Mouse (Mus musculus): ENCODE results near the gene Serpinb8.

Serpinb8 gene

DNA sequence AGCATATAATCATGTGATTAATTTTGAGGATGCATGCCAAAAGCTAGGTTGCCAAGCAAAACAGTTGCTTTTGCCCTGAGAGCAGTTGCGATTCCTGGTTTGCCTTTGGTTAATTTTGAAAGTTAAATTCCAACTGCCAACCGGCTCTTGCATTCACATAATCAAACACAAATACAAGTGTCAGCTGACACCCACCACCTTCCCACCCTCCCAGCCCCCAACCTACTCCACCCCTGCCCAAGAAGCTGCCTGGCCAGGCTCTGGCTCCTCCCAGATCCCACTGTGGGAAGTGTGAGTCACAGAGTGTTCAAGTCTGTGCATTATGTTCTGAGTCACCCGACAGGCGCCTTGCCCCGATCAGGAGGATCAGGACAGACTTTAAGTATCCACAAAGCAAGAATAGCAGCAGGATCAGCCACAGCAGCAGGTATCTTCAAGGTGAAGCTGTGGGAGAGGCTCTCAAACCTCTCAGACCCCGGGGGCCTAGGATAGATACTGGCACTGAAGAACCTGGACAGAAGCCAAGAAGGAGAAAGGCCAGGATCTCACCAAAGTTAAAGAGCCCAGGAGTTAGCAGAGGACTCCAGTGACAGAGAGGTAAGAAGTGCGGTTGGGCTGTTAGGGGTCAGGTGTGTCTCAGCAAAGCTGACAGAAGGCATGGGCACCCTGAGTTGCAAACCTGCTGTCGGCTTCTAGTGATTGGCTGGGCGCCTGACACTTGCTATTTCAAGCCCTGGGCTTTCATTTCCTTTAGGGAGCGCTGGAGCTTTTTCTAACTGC lies at the start of gene Serpinb8:
Serpinb8 (plus strand) TSS at position 316 of the 780 bp plus-strand sequence.
- CTCF ChIA-PET: no interaction called here

- CTCF ChIA-PET: no interaction called here
Observed at GRCm38 (mm10) chr1:107559494-107559893, 30.3 kb upstream of the Serpinb8 start.

- CTCF ChIA-PET: no interaction called here
Observed at GRCm38 (mm10) chr1:107562110-107562509, 27.7 kb upstream of the Serpinb8 start.

GRCm38 (mm10) chr1:107565644-107566043 lies 24.2 kb upstream of the Serpinb8 start:
- CTCF ChIA-PET: no interaction called here

- CTCF ChIA-PET: no interaction called here
Observed at GRCm38 (mm10) chr1:107576094-107576493, 13.7 kb upstream of the Serpinb8 start.

DNA sequence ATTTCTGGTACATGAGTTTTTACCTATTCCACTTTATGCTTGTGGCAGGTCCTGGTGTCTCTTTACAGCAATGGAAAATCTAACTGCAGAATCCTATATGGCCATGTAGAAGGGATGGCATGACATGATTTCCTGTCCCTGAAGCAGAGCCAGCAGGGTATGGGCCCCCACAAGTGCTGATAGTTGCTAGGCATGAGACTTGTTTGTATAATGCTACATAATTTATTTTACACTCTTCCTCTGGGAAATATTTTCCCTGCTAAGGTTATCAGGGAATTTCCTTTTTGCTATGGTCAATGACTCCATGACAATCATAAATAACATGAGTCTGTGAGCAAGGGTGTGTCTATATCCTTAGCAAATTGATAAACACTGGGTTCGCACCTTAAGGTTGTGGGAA lies 12.3 kb upstream of the Serpinb8 start:
- CTCF ChIA-PET: no interaction called here

DNA sequence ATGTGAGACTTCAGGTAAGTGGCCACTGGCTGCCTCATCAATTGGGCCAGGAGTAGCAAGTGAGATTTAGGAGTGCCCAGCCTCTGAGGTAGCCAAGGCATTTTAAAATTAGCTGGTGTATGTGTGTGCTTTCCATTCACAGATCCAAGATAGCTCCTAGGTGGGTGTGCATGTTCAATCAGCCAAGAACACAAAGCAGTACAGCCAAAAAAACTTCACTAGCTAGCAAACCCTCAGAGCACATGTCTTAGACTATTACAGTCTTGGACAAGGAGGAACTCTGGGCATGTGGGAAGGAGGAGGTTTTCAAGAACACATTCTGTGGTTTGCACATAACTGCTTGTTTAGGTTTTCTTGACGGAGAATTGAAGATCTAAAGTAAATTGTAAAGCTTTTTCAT lies 8.6 kb upstream of the Serpinb8 start:
- CTCF ChIA-PET: no interaction called here

- CTCF ChIA-PET: no interaction called here
Observed at GRCm38 (mm10) chr1:107582900-107583299, 6.9 kb upstream of the Serpinb8 start.

DNA sequence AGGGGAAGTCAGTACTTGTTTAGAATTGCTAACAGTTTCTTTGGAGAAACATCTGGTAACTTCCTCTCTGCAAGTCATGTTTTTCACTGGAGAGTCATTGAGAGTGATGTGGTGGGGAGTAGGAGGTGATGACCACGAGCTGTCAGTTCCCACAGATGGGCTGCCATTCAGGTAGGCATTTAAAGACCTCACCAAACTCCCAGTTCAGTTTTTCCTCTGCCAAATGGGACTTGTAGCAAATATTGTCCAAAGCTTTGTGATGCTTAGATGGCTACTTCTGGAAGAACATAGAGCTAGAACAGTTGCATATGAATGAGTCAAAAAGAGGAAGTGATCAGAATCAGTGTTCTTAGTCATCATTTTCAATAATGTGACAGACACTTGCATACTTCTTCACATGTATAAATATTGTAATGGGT lies 5.8 kb upstream of the Serpinb8 start:
- CTCF ChIA-PET: no interaction called here

- CTCF ChIA-PET: interaction anchor here (0.5 kb wide), 1 partner anchor 154 kb away, joined by 3 read pairs; no protein-coding TSS in a partner anchor
Observed at GRCm38 (mm10) chr1:107584932-107585331, 4.9 kb upstream of the Serpinb8 start.

- CTCF ChIA-PET: interaction anchor here (0.6 kb wide), 2 partner anchors 1192 to 1260 kb away, joined by 3 to 13 read pairs; no protein-coding TSS in a partner anchor
Observed at GRCm38 (mm10) chr1:107586196-107586595, 3.6 kb upstream of the Serpinb8 start.

GRCm38 (mm10) chr1:107588206-107588605 lies 1.6 kb upstream of the Serpinb8 start:
- CTCF ChIA-PET: no interaction called here

GRCm38 (mm10) chr1:107588642-107589041 lies 1.2 kb upstream of the Serpinb8 start:
- CTCF ChIA-PET: no interaction called here

GRCm38 (mm10) chr1:107592644-107593043 lies 2.8 kb downstream of the Serpinb8 start:
- CTCF ChIA-PET: no interaction called here

DNA sequence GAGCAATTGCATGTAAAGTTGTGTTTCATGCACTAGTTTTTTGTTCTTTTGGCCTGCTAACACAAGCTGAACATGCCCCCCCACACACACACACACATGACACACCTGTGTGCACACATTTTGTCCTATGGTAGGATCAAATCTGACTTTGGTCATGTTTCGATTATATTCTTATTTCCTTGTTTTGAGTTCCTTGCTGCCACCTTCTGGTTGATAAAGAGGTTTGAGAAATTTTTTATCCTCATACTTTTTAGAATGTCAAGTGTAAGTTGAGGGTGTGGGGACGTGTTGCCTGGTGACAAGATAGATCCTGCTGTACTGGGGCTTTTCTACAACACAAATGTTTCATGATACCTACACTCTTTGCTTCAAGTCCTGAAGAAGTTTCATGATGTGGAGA lies 3.7 kb downstream of the Serpinb8 start:
- CTCF ChIA-PET: no interaction called here

DNA sequence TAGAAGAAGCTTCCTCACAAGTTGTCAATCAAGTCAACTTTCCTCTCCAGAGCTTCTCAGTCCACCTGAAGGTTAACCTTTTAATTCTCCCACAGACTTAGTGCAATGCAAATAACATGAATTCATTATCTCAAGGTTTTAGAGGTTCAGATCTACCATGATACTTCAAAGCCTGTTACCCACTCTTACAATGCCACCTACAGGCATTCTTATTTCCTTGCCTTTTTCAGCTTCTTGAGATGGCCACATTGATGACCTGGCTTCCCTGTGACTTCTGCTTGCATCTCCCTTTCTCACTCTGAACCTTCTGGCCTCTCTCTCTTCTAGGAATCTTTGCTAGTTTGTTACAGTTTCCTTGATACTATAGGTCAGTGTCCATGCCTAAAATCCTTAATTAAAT lies 7.1 kb downstream of the Serpinb8 start:
- CTCF ChIA-PET: no interaction called here

DNA sequence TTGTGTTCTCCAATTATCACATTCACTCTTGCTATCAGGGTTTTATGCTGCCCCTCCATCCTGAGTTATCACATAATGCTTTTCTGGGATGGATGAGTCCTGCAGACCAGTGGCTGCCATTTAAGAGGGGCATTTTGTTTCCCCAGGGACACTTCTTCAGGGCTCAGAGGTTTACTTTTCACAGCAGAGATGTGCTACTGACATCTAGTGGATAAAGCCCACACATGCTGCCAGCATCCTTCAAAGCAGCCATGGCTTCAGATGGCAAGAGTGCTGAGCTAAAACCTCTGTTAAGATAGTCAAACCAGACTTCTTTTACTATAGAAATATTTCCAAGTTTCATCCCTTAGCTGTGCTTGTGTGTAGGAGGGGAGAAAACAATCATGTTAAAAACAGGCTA lies 8.7 kb downstream of the Serpinb8 start:
- CTCF ChIA-PET: interaction anchor here (0.6 kb wide), 1 partner anchor 44 kb away, joined by 4 read pairs; no protein-coding TSS in a partner anchor

DNA sequence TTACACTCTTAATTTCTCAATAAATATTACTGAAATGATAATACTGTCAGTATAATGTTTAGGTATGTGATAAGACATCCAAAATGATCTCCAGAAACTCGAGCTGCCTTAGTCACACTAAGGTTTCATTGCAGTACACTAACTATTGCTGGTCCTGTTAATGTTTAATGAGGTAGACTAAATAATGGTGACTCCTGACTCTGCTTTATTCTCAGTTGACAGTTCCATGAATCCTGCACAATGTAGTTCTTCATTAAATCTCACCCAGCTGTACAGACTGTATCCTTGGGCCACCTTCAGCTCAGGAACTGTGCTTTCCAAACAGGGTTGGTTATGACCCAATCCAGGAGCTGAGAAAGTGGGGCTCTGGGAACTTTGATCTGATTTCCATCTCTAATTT lies 19.1 kb downstream of the Serpinb8 start:
- CTCF ChIA-PET: interaction anchor here (0.8 kb wide), 1 partner anchor 1807 kb away, joined by 5 read pairs; no protein-coding TSS in a partner anchor

DNA sequence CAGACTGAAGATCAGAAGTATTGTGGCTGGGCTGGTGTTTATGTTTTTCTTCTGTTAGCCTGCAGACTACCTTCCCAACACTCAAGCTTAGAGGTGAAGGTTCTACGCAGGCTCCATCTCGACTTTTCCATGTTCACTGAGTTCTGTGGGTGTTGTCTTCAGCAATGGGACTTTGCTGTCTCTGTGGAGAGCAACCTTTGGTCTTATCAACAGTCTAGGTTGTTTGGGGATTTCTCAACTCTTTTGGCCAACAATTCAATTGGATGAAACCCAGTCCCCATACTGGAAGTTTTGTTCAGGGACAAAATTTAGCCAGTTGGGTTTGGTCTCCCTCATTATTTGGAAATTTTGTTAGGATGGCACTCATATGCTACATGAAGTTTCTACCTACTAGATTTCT lies 24.3 kb downstream of the Serpinb8 start:
- CTCF ChIA-PET: no interaction called here

DNA sequence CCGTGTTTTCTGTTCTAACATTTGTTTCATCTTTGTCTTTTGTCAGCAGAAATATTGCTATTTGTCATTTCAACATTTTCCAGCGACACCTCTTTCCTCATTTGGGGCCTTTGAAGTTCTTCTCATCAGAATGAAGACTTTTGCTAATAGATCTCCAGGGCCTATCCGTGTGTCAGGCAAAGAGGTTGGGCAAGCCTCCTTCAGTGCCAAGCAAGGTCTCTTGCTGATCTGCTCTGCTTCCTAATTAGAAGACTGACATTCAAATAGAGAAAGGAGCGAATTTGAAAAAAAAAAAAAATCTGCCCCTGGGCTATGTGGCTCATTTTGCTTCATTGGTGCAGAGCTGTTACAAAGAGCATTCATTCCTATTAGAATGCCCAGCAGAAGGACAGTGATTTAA lies 32.2 kb downstream of the Serpinb8 start:
- CTCF ChIA-PET: no interaction called here

DNA sequence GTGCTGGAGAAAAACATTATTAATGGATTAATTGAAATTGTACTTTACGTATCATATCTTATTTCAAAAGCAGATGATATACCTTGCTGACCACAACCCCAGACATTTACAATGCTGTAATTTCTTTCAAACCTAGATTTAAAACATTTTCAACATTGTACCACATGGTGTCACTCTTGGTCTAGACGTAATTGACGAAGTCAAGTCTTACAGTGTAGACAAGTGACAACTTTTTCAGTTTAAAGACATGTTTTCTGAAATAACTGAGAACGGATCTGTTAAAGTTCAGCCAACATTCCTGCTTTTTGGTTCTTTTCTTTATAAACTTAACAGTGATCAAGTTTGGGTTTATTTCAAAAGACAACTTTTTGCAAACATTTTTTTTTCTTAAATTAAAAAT lies 46.1 kb downstream of the Serpinb8 start:
- CTCF ChIA-PET: no interaction called here

DNA sequence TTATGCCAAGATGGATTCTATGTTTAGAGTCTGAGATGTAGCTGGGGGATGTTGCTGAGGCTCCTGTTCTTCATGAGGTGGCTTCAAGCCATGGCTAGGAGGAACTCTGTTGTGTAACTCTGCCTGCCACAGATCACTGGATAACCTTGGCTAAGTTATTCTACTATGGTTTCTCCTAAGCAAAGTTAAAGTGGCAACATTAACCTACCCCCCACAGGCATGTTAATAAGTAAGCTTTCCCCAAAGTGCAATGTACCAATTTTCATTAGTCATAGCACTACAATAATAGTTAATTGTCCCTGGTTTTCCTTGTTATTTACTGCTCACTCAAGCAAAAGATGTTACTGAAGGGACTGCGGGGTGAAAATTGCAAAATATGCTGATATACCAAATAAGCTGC lies 48.2 kb downstream of the Serpinb8 start:
- CTCF ChIA-PET: no interaction called here

DNA sequence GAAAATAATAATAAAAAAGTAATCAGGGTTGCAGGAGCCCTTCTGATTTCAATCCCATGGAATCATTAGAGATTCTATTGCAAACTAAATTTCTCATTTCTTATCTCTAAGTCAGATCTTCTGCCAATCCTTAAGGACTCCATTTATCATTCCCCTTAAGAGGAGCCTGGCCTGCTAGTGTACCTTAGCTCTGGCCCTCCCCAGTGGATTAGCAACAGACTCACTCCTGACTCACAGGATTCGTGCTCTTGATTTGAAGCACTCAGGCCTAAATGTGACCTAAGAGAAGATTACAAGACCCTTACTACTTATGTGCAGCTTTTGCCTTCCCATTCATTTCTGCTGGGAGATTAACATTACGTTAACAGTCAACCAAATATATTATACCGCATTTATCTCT lies 48.7 kb downstream of the Serpinb8 start:
- CTCF ChIA-PET: no interaction called here
